Mouse (Mus musculus) liver, embryonic 15.5 days (tissue): ENCODE measurements at regions not wholly inside any gene's neighbourhood (a gene's known extent, or its start where the extent isn't known, plus 50 kb on each side); places are given as distances from the start of the nearest gene placed in this dataset.

Experiments used
- ATAC-seq: fragments of 200-750 bp; cut with Nextera tagmentation; 2 replicates; pipeline ENCODE4 v1.8.0; 2017; ENCODE audit warnings: moderate number of reproducible peaks, mild to moderate bottlenecking, moderate library complexity; ENCODE audit not compliant: insufficient read depth
- H3K27ac ChIP-seq: fragments of 300-500 bp; sonication (generic); replicated peaks from 2 replicates; pipeline ENCODE4 v1.5.1; 2015; ENCODE audit warnings: mild to moderate bottlenecking, inconsistent platforms
- H3K27me3 ChIP-seq: fragments of 300-500 bp; sonication (generic); 2 replicates; pipeline ENCODE4 v1.6.1; 2015; ENCODE audit warnings: mild to moderate bottlenecking, inconsistent platforms
- H3K36me3 ChIP-seq: fragments of 300-500 bp; sonication (generic); replicated peaks from 2 replicates; pipeline ENCODE4 v1.6.1; 2015; ENCODE audit warnings: moderate library complexity, mild to moderate bottlenecking, inconsistent platforms
- H3K4me1 ChIP-seq: fragments of 300-500 bp; sonication (generic); replicated peaks from 2 replicates; pipeline ENCODE4 v1.6.1; 2015; ENCODE audit warnings: inconsistent platforms
- H3K4me2 ChIP-seq: fragments of 300-500 bp; sonication (generic); 2 replicates; pipeline ENCODE4 v1.6.1; 2015; ENCODE audit warnings: moderate library complexity, mild to moderate bottlenecking, inconsistent platforms
- H3K4me3 ChIP-seq: fragments of 300-500 bp; sonication (generic); replicated peaks from 2 replicates; pipeline ENCODE4 v1.5.1; 2015; ENCODE audit warnings: mild to moderate bottlenecking, inconsistent platforms
- H3K9ac ChIP-seq: fragments of 300-500 bp; sonication (generic); 2 replicates; pipeline ENCODE4 v1.6.1; 2015; ENCODE audit warnings: moderate library complexity, mild to moderate bottlenecking, inconsistent platforms
- H3K9me3 ChIP-seq: fragments of 300-500 bp; sonication (generic); replicated peaks from 2 replicates; pipeline ENCODE4 v1.6.1; 2016; ENCODE audit warnings: inconsistent platforms
- WGBS: fragments of 180-500 bp; shearing (Covaris S2); methylation state at CpG from one replicate; pipeline ENCODE4 v1.1.7; 2015; ENCODE audit warnings: mixed read lengths; ENCODE audit not compliant: insufficient replicate concordance; 5-methylcytosine and 5-hydroxymethylcytosine counted together

- ATAC-seq: no peak
- H3K4me1 ChIP-seq: no peaks in the 10 kb centered on the region
- no peaks in the 10 kb centered on the region for H3K36me3 ChIP-seq
- whole genome bisulfite sequencing: 50% methylated on average over 18 of the region's 18 CpGs
- H3K9me3 ChIP-seq: no peaks in the 10 kb centered on the region
- H3K9ac ChIP-seq: no peak overlapping the region
- H3K27me3 ChIP-seq: no peaks in the 10 kb centered on the region
- H3K4me2 ChIP-seq: no peak overlapping the region
- H3K27ac ChIP-seq: no peak overlapping the region
- H3K4me3 ChIP-seq: no peak overlapping the region
Observed at GRCm38 (mm10) chr8:34364446-34365035, 253.0 kb upstream of the Gm10131 start.

- no peak overlapping the region for H3K4me3 ChIP-seq
- H3K9me3 ChIP-seq: no peaks in the 10 kb centered on the region
- no peak for ATAC-seq
- no peaks in the 10 kb centered on the region for H3K4me1 ChIP-seq
- H3K36me3 ChIP-seq: no peaks in the 10 kb centered on the region
- H3K27ac ChIP-seq: no peak overlapping the region
- no peak overlapping the region for H3K9ac ChIP-seq
- 67% methylated on average over 13 of the region's 13 CpGs for WGBS
- H3K27me3 ChIP-seq: no peaks in the 10 kb centered on the region
- H3K4me2 ChIP-seq: no peak overlapping the region
Observed at GRCm38 (mm10) chr8:34363679-34364078, 252.1 kb upstream of the Gm10131 start.

- Histone ChIP-seq H3K27me3 (no peaks in the 10 kb centered on the region), H3K4me2 (no peak overlapping the region), H3K4me1 (no peaks in the 10 kb centered on the region), H3K36me3 (no peaks in the 10 kb centered on the region), H3K4me3 (no peak overlapping the region), H3K9me3 (no peaks in the 10 kb centered on the region), H3K9ac (no peak overlapping the region), H3K27ac (no peak overlapping the region)
- ATAC-seq: no peak
- 33% methylated on average over 4 of the region's 4 CpGs for WGBS
Observed at GRCm38 (mm10) chr8:34363131-34363530, 251.6 kb upstream of the Gm10131 start.

GRCm38 (mm10) chr8:34361377-34361776 lies 249.8 kb upstream of the Gm10131 start:
- no peak overlapping the region for H3K9ac ChIP-seq
- H3K9me3 ChIP-seq: no peaks in the 10 kb centered on the region
- no peak overlapping the region for H3K27ac ChIP-seq
- 59% methylated on average over 3 of the region's 3 CpGs for WGBS
- H3K4me1 ChIP-seq: no peaks in the 10 kb centered on the region
- no peak overlapping the region for H3K4me3 ChIP-seq
- ATAC-seq: no peak
- no peaks in the 10 kb centered on the region for H3K36me3 ChIP-seq
- H3K4me2 ChIP-seq: no peak overlapping the region
- H3K27me3 ChIP-seq: no peaks in the 10 kb centered on the region

- Histone ChIP-seq H3K27me3 (no peaks in the 10 kb centered on the region), H3K4me2 (no peak overlapping the region), H3K27ac (no peak overlapping the region), H3K9me3 (no peaks in the 10 kb centered on the region), H3K4me3 (no peak overlapping the region), H3K4me1 (no peaks in the 10 kb centered on the region), H3K9ac (no peak overlapping the region), H3K36me3 (no peaks in the 10 kb centered on the region)
- ATAC-seq: no peak
- 61% methylated on average over 2 of the region's 2 CpGs for WGBS
Observed at GRCm38 (mm10) chr8:34359776-34360175, 248.2 kb upstream of the Gm10131 start.

- no peak overlapping the region for H3K4me3 ChIP-seq
- no peak overlapping the region for H3K27ac ChIP-seq
- no peak overlapping the region for H3K4me2 ChIP-seq
- ATAC-seq: no peak
- WGBS: 71% methylated on average over 13 of the region's 13 CpGs
- no peak overlapping the region for H3K9ac ChIP-seq
- no peaks in the 10 kb centered on the region for H3K27me3 ChIP-seq
- H3K9me3 ChIP-seq: no peaks in the 10 kb centered on the region
- no peaks in the 10 kb centered on the region for H3K36me3 ChIP-seq
- no peaks in the 10 kb centered on the region for H3K4me1 ChIP-seq
Observed at GRCm38 (mm10) chr8:34355059-34355458, 243.5 kb upstream of the Gm10131 start.

GRCm38 (mm10) chr8:34353140-34353855 lies 241.8 kb upstream of the Gm10131 start:
- Histone ChIP-seq H3K9ac (no peak overlapping the region), H3K4me3 (no peak overlapping the region), H3K27me3 (no peaks in the 10 kb centered on the region), H3K4me1 (no peaks in the 10 kb centered on the region), H3K9me3 (no peaks in the 10 kb centered on the region), H3K36me3 (no peaks in the 10 kb centered on the region), H3K4me2 (no peak overlapping the region), H3K27ac (no peak overlapping the region)
- WGBS: 56% methylated on average over 6 of the region's 6 CpGs
- ATAC-seq: no peak

GRCm38 (mm10) chr8:34334851-34335250 lies 223.3 kb upstream of the Gm10131 start:
- no peaks in the 10 kb centered on the region for H3K4me1 ChIP-seq
- WGBS: 60% methylated on average over 4 of the region's 4 CpGs
- H3K27me3 ChIP-seq: no peaks in the 10 kb centered on the region
- no peaks in the 10 kb centered on the region for H3K9me3 ChIP-seq
- H3K4me3 ChIP-seq: no peak overlapping the region
- H3K4me2 ChIP-seq: no peak overlapping the region
- H3K36me3 ChIP-seq: no peaks in the 10 kb centered on the region
- ATAC-seq: no peak
- H3K9ac ChIP-seq: no peak overlapping the region
- no peak overlapping the region for H3K27ac ChIP-seq

- Histone ChIP-seq H3K27me3 (no peaks in the 10 kb centered on the region), H3K4me3 (no peak overlapping the region), H3K9ac (no peak overlapping the region), H3K9me3 (no peaks in the 10 kb centered on the region), H3K4me1 (no peaks in the 10 kb centered on the region), H3K4me2 (no peak overlapping the region), H3K36me3 (no peaks in the 10 kb centered on the region), H3K27ac (no peak overlapping the region)
- ATAC-seq: no peak
- 49% methylated on average over 5 of the region's 5 CpGs for WGBS
Observed at GRCm38 (mm10) chr8:34331673-34332072, 220.1 kb upstream of the Gm10131 start.

- H3K27ac ChIP-seq: no peak overlapping the region
- H3K9me3 ChIP-seq: no peaks in the 10 kb centered on the region
- no peak overlapping the region for H3K4me2 ChIP-seq
- no peak for ATAC-seq
- H3K27me3 ChIP-seq: peaks cover 10% of the 10 kb centered on the region; the same call in 1 of the 2 replicates
- no peak overlapping the region for H3K9ac ChIP-seq
- H3K4me3 ChIP-seq: no peak overlapping the region
- 26% methylated on average over 15 of the region's 15 CpGs for WGBS
- H3K36me3 ChIP-seq: no peaks in the 10 kb centered on the region
- H3K4me1 ChIP-seq: no peaks in the 10 kb centered on the region
Observed at GRCm38 (mm10) chr8:34326614-34326965, 215.1 kb upstream of the Gm10131 start.

- no peak overlapping the region for H3K4me2 ChIP-seq
- H3K9ac ChIP-seq: no peak overlapping the region
- H3K27ac ChIP-seq: no peak overlapping the region
- ATAC-seq: no peak
- H3K4me3 ChIP-seq: no peak overlapping the region
- 14% methylated on average over 13 of the region's 17 CpGs for WGBS
- H3K4me1 ChIP-seq: no peaks in the 10 kb centered on the region
- peaks cover 10% of the 10 kb centered on the region; the same call in 1 of the 2 replicates for H3K27me3 ChIP-seq
- H3K36me3 ChIP-seq: no peaks in the 10 kb centered on the region
- H3K9me3 ChIP-seq: no peaks in the 10 kb centered on the region
Observed at GRCm38 (mm10) chr8:34325841-34326613, 214.5 kb upstream of the Gm10131 start.
